Mouse (Mus musculus) bone marrow macrophage, adult 2 months (primary cell): ENCODE data around the gene Lrrc29.

Source experiments
- CTCF ChIP-seq: IDR thresholded peaks from 2 replicates; pipeline ENCODE4 v1.5.1; 2012; ENCODE audit warnings: low read depth, mild to moderate bottlenecking, low read length, moderate library complexity
- POLR2A ChIP-seq: IDR thresholded peaks from 2 replicates; pipeline ENCODE4 v1.6.1; 2012; ENCODE audit warnings: mild to moderate bottlenecking, low read depth, low read length, borderline replicate concordance

DNA sequence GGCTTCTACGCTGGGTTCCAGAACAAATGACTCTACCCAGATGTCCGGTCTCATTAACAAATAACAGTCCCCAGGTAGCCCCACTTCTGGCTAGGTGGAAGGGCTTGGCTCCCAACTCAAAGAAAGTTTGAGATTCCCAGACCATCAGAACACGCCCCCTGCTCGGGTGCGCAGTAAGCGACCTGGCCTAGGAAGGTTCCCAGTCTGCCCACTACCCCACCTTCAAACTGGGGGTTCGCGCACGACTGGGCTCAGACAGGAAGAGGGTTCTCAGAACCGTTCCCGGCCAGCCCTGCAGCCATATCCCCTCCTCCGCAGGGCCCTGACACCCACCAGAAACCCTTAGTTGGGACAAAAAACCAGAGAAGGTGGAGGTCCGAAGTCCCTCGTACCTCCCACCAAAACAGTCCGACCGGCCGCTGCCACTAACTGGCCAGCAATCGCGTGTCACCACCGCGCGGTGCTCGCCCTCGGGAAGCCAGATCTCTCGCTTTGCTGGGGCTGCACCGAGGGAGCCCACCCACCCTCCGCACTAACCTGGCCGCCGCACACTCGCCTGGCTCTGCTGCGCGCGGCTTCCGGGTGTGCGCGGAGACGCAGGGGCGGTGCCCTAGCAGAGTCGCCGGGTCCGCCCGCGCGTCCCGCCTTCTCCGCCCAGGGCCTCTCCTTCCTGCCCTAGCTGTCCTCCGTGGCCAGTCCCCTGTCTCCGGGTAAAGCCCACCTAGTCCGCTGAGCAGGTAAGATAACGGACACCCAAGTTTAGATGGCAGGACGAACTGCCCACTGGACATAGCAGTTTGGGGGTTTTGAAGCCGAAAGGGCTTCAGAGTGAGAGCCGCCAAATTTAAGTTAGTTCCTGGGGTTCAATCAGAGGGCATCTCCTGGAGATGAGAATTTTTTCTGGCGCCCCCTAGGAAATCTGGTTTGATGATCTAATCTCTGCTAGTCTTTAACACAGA, 61.8 kb downstream of the Lrrc29 start, which contains the start of the genes Tradd and Fbxl8:
- TF ChIP-seq CTCF (no peak), POLR2A (no peak)
